Mouse (Mus musculus): ENCODE results near the gene Dcaf6.

GRCm38 (mm10) chr1:165468971-165469370, 8.7 kb upstream of the Dcaf6 start:
- no peak for TF ChIP-seq POLR2A (IDR thresholded peaks at IDR 0.05; ENCODE audit: borderline replicate concordance, low read depth, low read length)
- no peak for TF ChIP-seq CTCF (IDR thresholded peaks at IDR 0.05; ENCODE audit: low read depth, low read length)
